Mouse (Mus musculus) bone marrow, adult 2 months (tissue): ENCODE data around the gene Smarcd3.

Source experiments
- CTCF ChIP-seq: fragments of 200-500 bp; IDR thresholded peaks from 2 replicates; pipeline ENCODE4 v1.5.1; 2011; ENCODE audit warnings: low read length, control low read depth; ENCODE audit not compliant: control insufficient read depth, insufficient read depth
- POLR2A ChIP-seq: fragments of 200-500 bp; IDR thresholded peaks from 2 replicates; pipeline ENCODE4 v1.6.1; 2011; ENCODE audit warnings: low read depth, mild to moderate bottlenecking, control low read depth, low read length, borderline replicate concordance; ENCODE audit not compliant: control insufficient read depth

DNA sequence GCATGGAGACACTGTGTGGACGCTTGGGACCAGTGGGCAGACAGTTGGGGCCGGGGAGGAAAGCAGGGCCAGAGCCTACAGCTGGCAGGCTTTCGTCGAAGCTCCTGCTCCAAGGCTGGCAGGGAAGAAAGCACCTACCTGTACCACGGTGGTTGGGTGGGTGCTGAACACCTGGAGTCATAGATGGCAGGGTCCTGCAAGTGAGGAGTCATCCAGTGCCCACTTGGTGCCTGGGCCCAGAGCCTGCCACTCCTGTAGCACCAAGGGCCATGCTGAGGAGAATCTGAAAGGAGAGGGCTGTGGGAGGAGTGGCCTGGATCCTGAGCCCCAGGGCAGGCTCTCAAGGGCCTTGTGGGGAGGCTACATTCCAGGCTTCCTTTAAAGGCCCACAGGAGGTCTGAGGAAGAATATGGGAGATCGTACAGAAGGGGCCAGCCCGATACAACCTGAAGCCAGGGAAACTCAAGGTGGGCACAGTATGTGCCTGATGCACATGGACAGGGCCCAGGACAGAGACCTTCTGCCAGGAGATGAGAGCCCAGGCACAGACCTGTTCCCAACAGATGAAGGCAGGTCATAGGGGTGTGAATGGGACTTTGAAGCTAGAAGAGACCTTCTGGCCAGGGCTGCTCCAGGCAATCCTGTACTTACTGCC lies 1.7 kb downstream of the Smarcd3 start:
- TF ChIP-seq POLR2A (no peak), CTCF (no peak)
